Mouse (Mus musculus) frontal cortex, postnatal 10 days (tissue): Measurements from ENCODE around the gene Ccdc93.

Experiments used
- DNase-seq, 2 experiments: peaks; one replicate each; pipeline ENCODE4 v3.0.0; 2022; ENCODE audit warnings: low spot score in 2 of 2, mixed read lengths in 1 of 2

Ccdc93 gene

DNA sequence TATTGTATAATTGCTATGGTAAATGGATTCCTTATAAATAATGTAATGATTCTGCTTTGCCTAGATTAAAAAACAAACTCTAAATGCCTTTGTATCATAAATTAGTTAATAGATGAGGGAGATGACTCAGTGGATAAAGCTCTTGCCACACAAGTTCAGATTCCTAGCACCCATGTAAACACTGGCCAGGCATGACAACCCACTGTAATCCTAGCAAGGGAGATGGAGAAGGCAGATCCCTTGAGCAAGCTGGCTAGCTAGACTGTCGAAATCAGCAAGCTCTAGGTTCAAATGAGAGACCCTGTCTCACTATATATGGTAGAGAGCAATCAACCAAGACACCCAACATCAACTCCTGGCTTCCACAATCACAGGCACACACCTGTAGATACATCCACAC is 87.8 kb downstream of the Ccdc93 start:
- DNase-seq: no peak

DNA sequence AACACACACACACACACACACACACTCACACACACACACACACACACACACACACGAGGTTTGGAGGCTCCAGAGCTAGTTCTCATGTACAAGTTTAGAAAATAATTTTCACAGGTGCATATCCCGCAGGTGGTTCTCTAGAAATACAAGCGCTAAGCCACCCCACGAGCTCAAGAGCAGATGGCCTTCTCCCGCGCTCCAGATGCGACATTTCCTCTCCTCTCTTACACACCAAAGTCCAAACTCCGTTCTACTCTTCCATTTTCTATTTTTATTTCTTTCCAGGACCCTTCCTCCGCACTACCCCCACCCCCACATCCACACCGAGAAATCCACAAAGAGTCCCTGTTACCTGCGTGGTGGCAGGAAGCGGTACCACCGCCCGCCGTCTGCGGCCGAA is 96.2 kb downstream of the Ccdc93 start:
- DNase-seq: no peak

DNA sequence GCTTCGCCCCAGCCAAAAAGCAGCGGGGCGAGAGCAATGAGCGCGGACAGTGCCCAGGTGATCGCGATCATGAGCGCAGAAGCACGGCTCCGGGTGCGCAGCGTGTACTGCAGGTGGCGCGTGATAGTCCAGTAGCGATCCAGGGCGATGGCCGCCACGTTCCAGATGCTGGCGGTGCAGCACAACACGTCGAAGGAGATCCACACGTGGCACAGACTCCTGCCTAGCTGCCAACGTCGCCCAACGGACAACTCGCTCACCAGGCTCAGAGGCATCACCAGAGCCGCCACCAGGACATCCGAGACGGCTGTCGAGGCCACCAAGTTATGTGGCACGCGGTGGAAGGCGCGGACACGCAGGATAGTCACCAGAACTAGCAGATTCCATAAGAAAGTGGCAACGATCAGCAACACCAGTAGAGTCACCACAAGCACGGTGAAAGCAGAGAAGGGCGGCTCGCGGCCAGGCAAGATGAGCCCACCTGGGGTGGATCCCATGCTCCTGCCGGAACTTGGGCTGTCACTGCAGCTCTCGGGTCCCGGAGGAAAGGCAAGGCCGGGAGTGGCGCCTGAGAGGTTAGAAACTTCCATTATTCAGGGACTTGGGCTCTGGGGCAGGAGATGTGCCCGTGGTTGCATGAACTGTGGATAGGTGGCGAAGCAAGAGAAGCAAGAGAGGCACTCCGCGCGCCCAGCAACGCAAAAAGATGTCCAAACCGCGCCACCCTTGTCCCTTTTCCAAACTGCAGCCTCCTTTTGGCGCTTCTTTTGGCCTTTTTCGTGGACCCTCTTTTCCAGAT is 97.0 kb downstream of the Ccdc93 start:
- DNase-seq: no peak

DNA sequence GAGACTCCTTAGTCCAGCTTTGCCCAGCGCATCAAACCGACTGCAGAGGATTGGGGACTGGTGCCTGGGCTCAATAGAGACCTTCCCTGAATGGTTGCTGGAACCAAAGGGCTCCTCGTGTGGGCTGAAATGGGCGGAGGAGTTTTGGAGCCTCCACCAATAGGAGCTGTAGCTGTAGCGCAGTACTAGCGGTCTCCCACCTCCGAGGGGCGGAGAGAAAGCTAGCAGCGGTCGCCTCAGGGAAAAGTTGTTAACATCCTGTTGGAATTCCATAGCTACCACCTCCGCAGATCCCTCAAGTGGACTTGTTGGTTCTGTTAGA is 97.5 kb downstream of the Ccdc93 start, which contains the start of gene Htr5b:
Gene Htr5b (minus strand): TSS at position 67 of the 322 bp plus-strand sequence.
- peak; percentile 15 to 24 for DNase-seq

DNA sequence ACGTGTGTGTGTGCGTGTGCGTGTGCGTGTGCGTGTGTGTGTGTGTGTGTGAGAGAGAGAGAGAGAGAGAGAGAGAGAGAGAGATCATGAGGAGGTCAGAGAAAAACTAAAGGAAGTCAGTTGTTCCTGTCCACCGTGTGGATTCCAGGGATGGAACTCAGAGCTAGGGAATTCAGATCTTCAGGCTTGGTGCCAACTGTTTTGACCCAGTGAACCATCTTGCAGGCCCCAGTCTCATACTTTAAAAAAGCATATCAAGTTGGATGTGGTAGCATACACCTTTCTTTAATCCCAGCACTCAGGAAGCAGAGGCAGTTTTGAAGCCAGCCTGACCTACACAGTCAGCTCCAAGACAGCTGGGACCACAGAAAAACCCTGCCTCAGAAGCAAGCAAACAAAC is 98.4 kb downstream of the Ccdc93 start:
- DNase-seq: no peak

DNA sequence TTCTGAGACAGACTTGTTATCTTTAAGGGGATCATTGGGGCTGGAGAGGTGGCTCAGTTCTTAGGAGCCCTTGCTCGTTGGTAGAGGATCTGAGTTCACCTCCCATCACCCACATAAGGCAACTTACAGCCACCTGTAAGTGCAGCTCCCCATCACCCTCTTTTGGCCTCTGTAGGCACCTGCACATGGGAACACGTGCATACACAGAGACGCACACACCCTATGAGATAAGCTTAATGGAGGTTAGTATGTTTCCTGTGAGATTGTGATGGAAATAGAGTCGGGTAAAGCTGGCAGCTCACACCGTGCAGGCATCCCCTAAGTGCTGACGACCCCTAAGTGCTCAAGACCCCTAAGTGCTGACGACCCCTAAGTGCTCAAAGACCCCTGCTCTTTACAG is 100.6 kb downstream of the Ccdc93 start:
- DNase-seq: no peak

DNA sequence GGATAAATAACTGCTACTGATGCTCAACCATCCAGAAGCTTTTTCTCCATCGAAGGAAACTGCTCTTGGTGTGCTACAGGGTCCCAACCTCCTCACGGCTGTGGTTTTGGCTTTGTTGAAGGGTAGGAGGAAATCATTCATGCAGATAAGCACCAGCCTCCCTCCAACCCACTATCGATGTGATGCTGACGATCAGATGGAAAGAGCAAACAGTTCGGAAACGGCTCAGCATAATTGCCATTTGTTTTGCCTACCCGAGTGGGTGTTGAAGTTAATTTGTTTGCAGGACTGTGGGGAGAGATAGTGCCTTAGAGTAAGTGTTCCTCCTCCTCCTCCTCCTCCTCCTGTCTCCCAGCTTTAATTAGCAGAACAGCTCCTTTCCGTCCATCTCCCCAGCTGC is 109.5 kb downstream of the Ccdc93 start:
- no peak for DNase-seq

DNA sequence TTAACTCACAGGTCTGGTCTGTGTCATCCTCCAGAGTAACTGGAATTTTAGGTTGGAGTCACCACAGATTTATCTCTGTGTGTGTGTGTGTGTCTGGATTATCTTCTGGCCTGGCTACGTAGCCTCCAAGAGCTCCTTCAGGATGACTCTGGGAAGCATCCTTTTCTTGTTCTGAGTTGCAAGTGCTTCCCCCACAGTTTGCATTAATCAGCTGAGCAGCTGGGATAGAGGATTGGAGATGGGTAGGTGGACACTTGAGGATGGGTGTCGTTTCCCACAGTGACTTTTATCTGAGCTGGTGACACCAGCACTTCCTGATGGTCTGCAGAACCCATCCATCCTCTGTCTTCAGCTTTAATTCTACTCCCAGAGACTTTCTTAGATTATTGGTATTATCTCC is 116.0 kb downstream of the Ccdc93 start:
- peak in 1 of 2 experiments; percentile 16 for DNase-seq

DNA sequence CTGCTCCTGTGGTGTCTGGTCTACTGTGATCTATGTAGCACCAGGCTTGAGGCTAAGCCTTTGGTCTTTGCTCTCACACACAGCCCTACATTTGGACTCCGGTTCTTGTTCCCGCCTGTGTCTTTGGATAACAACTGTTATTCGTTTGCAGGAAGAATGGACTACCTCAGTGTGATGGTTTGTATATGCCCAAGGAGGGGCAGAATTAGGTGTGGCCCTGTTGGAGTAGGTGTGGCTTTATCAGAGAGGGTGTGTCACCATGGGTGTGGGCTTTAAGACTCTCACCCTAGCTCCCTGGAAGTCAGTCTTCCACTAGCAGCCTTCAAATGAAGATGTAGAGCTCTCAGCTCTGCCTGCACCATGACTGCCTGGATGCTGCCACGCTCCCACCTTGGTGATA is 117.8 kb downstream of the Ccdc93 start:
- no peak for DNase-seq

DNA sequence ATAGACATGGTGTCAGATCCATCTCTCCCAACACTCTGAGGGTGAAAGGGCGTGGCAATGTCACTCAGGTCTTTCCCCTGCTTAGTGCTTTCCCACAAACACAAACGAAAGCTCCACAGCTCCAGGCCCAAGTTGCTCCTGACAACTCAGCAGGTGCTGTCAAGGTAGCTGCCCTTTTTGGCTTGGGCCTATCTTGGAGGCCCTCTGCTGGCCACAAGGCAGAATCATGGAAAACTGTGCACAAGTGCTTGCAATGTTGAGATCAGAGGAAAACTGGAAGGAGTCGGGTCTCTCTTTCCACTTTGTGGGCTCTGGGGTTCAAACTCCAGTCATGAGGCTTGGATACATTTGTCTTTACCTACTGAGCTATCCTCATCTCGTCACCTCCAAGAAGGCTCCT is 118.6 kb downstream of the Ccdc93 start:
- DNase-seq: no peak

DNA sequence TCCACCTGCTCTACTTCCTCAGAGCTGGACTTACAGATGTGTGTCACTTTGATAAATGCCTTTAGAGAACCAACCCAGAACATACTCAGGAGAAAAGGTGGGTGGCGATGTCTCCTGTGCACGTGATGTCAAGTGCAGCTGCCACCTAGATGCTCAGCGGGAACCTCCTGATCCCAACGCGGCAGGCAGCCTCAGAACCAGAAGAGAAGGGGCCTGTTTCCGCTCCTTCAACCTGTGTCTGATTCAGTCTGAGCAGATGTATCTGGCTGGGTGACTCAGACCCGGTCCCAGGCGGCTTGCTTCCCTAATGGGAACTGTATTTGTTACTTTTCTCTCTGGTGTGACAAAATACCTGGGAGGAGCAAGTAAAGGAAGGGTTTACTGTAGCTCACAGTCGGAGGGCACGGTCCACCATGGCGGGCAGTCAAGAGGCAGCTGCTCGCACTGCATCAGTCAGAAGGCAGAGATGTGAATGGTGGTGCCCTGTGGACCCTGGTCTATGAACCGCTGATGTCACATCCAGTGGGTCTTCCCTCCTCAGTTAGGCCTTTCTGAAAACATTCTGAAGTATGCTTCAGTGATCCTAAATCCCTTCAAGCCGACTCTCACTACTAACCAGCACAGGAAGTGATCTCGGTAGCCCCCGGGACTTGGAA is 120.1 kb downstream of the Ccdc93 start:
- no peak for DNase-seq

DNA sequence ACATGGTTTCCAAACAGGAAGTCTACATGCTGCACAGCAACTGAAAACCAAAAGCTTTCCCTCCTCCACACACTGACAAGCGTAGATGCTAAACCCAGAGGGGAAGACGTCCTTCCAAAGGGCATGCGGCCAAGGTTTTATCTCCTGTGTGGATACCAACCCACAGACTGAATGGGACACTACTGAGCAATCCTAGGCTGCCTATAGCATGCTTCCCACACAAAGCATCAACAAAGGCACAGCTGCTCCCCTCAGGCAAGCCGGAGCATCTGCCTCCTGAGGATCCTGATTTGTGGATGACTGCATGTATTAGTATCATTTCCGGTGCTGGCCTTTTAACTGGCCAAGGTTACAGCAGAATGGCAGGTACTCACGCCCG is 120.6 kb downstream of the Ccdc93 start:
- no peak for DNase-seq
